Mouse (Mus musculus) cortical plate, adult 2 months (tissue): ENCODE measurements around the gene Gm10203.
"Not testable (repeated sequence)": the region's sequence is repeated elsewhere in the genome, so short reads cannot be mapped to it uniquely, and the experiment has no call there.

Source experiments
- CTCF ChIP-seq: fragments of 200-500 bp; IDR thresholded peaks from 2 replicates; pipeline ENCODE4 v1.5.1; 2011; ENCODE audit warnings: mild to moderate bottlenecking, control low read depth, low read length; ENCODE audit not compliant: insufficient read depth; ENCODE audit errors: extremely low read depth
- POLR2A ChIP-seq: fragments of 200-500 bp; IDR thresholded peaks from 2 replicates; pipeline ENCODE4 v1.6.1; 2011; ENCODE audit warnings: mild to moderate bottlenecking, low read length, control low read depth; ENCODE audit not compliant: insufficient read depth; ENCODE audit errors: extremely low read depth

DNA sequence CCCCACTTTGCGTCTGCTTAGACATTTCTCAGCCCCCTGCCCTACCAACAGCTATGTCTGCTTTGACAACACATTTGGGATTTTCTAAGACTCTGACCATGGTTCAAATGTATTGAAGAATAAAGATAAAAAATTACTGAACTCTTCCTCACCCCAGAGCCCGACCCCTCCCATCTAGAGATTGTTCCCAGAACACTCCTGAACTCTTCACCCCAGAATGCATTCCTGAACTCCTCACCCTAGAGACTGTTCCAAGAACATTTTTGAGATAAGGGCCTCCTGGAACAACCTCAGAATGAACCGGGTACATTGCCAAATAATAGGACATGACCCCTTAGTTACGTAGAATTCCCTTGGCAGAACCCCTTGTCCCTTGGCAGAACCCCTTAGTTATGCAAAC lies 37.1 kb downstream of the Gm10203 start:
- TF ChIP-seq CTCF, POLR2A: not testable (repeated sequence)
